Mouse (Mus musculus) thymus, adult 2 months (tissue): ENCODE data around the gene Ssh3.

Source experiments
- CTCF ChIP-seq: fragments of 200-500 bp; IDR thresholded peaks from 2 replicates; pipeline ENCODE4 v1.5.1; 2012; ENCODE audit warnings: mild to moderate bottlenecking, control low read depth, low read length, moderate library complexity, borderline replicate concordance; ENCODE audit not compliant: control insufficient read depth, poor library complexity, insufficient read depth; ENCODE audit errors: extremely low read depth
- POLR2A ChIP-seq: fragments of 200-500 bp; IDR thresholded peaks from 2 replicates; pipeline ENCODE4 v1.6.1; 2012; ENCODE audit warnings: mild to moderate bottlenecking, low read length, control low read depth, moderate library complexity; ENCODE audit not compliant: control insufficient read depth, poor library complexity, insufficient read depth; ENCODE audit errors: extremely low read depth

GRCm38 (mm10) chr19:4214071-4214770 lies 54.8 kb downstream of the Ssh3 start, which contains the start of the genes Clcf1 and AC109138.7:
- no peak for TF ChIP-seq CTCF
- TF ChIP-seq POLR2A: no peak
